21 mouse cellular contexts compared by ENCODE assay signal in the genomic region with DNA sequence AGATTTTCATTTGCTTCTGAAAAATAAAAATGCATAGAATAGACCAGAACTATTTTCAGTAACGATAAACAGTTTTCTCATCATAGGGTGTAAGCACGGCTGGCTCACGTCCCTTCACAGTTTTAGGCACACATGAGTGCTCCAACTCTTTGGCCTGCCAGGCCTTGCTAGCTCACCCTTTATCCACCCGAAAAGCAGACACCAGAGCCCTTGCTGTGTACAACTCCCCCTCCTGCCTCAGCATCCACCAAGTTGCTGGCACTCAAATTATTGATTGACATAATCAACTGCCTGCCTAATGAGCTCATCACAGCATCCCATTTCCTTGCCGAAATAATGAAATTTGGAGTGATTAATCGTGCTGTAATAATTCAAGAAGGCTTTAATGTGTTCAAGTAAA.
DNase-seq lines count a peak whose midpoint lies in the region; ATAC-seq and TF ChIP-seq lines count a peak whose summit lies in the region.
"Had no signal": no experiment of that assay in that cellular context is flagged by ENCODE, and none has a peak within 500 bp of the region (broad histone marks: within the 10 kb centered on the region; RNA-seq: fewer than 3 reads in every experiment).

No protein-coding gene starts in this region.

- peak; percentile 8 to 11 for DNase-seq in cerebellum, postnatal 10 days
- DNase-seq in cerebellum, adult 11 months = no peak
- DNase-seq in forebrain, postnatal 0 days = no peak
- no peak for DNase-seq in hindbrain, embryonic 10.5 days (ENCODE audit: low spot score)
- no peak for DNase-seq in lung, postnatal 10 days
- DNase-seq: adrenal gland, adult 2 months; adrenal gland, postnatal 14 days; cerebellum, postnatal 25 days; gastrocnemius, adult 2 months; gastrocnemius, postnatal 14 days; heart, adult 11 months had no signal

- WGBS in forebrain, embryonic 16.5 days = 50% methylated on average over 6 of the region's 6 CpGs
- WGBS in forebrain, postnatal 0 days = 45% methylated on average over 6 of the region's 6 CpGs
- WGBS in hindbrain, embryonic 16.5 days = 68% methylated on average over 6 of the region's 6 CpGs
- 84% methylated on average over 6 of the region's 6 CpGs for WGBS in hindbrain, embryonic 10.5 days

- H3K4me1 ChIP-seq in forebrain, embryonic 16.5 days (replicated peaks; ENCODE audit: control insufficient read depth, insufficient read depth, low read length) = peaks cover 4% of the 10 kb centered on the region; the same call in 1 of the 2 replicates
- H3K4me1 ChIP-seq in forebrain, postnatal 0 days (ENCODE audit: insufficient read depth) = no peaks in the 10 kb centered on the region
- no peaks in the 10 kb centered on the region; the same call in 1 of the 2 replicates for H3K4me1 ChIP-seq in hindbrain, embryonic 16.5 days (ENCODE audit: control insufficient read depth, insufficient read depth, low read depth, low read length)
- peaks cover 5% of the 10 kb centered on the region for H3K4me1 ChIP-seq in hindbrain, embryonic 10.5 days (replicated peaks)
- H3K4me1 ChIP-seq: embryonic facial prominence, embryonic 12.5 days; embryonic facial prominence, embryonic 15.5 days had no signal

- H3ac ChIP-seq in C2C12 (ENCODE audit: control insufficient read depth, insufficient read length, low read depth) = no peak overlapping the region

- 0 out of 2 replicates have a peak, but pooled peaks have one; percentile 3 for ATAC-seq in forebrain, embryonic 16.5 days
- ATAC-seq in forebrain, postnatal 0 days = no peak
- peak; percentile 48; the same call in 1 of the 2 replicates for ATAC-seq in hindbrain, embryonic 16.5 days
- ATAC-seq: intestine, postnatal 0 days had no signal

- H3K9ac ChIP-seq in forebrain, embryonic 16.5 days (replicated peaks; ENCODE audit: low read depth, low read length) = no peak overlapping the region
- no peak overlapping the region for H3K9ac ChIP-seq in forebrain, postnatal 0 days
- no peak overlapping the region for H3K9ac ChIP-seq in hindbrain, embryonic 16.5 days (ENCODE audit: low read depth, low read length)
- H3K9ac ChIP-seq: embryonic facial prominence, embryonic 12.5 days; embryonic facial prominence, embryonic 15.5 days; forebrain, embryonic 13.5 days had no signal

- TF ChIP-seq CTCF in forebrain, postnatal 0 days (IDR thresholded peaks at IDR 0.05; ENCODE audit: low read depth) = no peak
- no peak for TF ChIP-seq CTCF in C2C12 (IDR thresholded peaks at IDR 0.05; ENCODE audit: control insufficient read depth, insufficient read depth, insufficient read length)

- no peak overlapping the region for H3K4me3 ChIP-seq in forebrain, embryonic 16.5 days (replicated peaks; ENCODE audit: low read length)
- H3K4me3 ChIP-seq in forebrain, postnatal 0 days (ENCODE audit: low read depth, low read length) = no peak overlapping the region
- no peak overlapping the region for H3K4me3 ChIP-seq in hindbrain, embryonic 16.5 days (ENCODE audit: low read length)
- H3K4me3 ChIP-seq in hindbrain, embryonic 10.5 days = no peak overlapping the region
- H3K4me3 ChIP-seq in C2C12 (ENCODE audit: insufficient read depth, poor library complexity, severe bottlenecking) = no peak overlapping the region
- H3K4me3 ChIP-seq: embryonic facial prominence, embryonic 12.5 days; embryonic facial prominence, embryonic 15.5 days; forebrain, embryonic 13.5 days; gastrocnemius, adult 2 months had no signal

- no peak overlapping the region for H3K27ac ChIP-seq in forebrain, embryonic 16.5 days (ENCODE audit: low read length)
- no peak overlapping the region for H3K27ac ChIP-seq in forebrain, postnatal 0 days (ENCODE audit: low read depth, low read length)
- no peak overlapping the region for H3K27ac ChIP-seq in hindbrain, embryonic 16.5 days (ENCODE audit: low read depth, low read length)
- H3K27ac ChIP-seq in hindbrain, embryonic 10.5 days = no peak overlapping the region
- H3K27ac ChIP-seq: embryonic facial prominence, embryonic 12.5 days; embryonic facial prominence, embryonic 15.5 days; forebrain, embryonic 13.5 days; gastrocnemius, adult 2 months had no signal

- H3K9me3 ChIP-seq in forebrain, embryonic 16.5 days (ENCODE audit: control insufficient read depth, low read length) = no peaks in the 10 kb centered on the region
- H3K9me3 ChIP-seq in forebrain, postnatal 0 days (ENCODE audit: low read length) = no peaks in the 10 kb centered on the region
- H3K9me3 ChIP-seq in hindbrain, embryonic 16.5 days (ENCODE audit: control insufficient read depth, low read length) = no peaks in the 10 kb centered on the region
- no peaks in the 10 kb centered on the region for H3K9me3 ChIP-seq in hindbrain, embryonic 10.5 days
- H3K9me3 ChIP-seq: embryonic facial prominence, embryonic 12.5 days; embryonic facial prominence, embryonic 15.5 days; forebrain, embryonic 13.5 days had no signal

- no peaks in the 10 kb centered on the region for H3K79me3 ChIP-seq in C2C12 (ENCODE audit: low read depth)

- H3K79me2 ChIP-seq in C2C12 (ENCODE audit: control insufficient read depth, insufficient read depth) = no peaks in the 10 kb centered on the region

- no peak overlapping the region for H3K4me2 ChIP-seq in forebrain, embryonic 16.5 days (ENCODE audit: low read length)
- H3K4me2 ChIP-seq in forebrain, postnatal 0 days (ENCODE audit: low read depth) = no peak overlapping the region
- H3K4me2 ChIP-seq in hindbrain, embryonic 16.5 days (ENCODE audit: low read length) = no peak overlapping the region
- H3K4me2 ChIP-seq: embryonic facial prominence, embryonic 12.5 days; embryonic facial prominence, embryonic 15.5 days; forebrain, embryonic 13.5 days; heart, embryonic 11.5 days had no signal

- no peaks in the 10 kb centered on the region for H3K36me3 ChIP-seq in forebrain, embryonic 16.5 days (ENCODE audit: control insufficient read depth, insufficient read depth)
- H3K36me3 ChIP-seq in forebrain, postnatal 0 days (ENCODE audit: insufficient read depth) = no peaks in the 10 kb centered on the region
- H3K36me3 ChIP-seq in hindbrain, embryonic 16.5 days (ENCODE audit: control insufficient read depth, insufficient read depth, low read length) = no peaks in the 10 kb centered on the region
- no peaks in the 10 kb centered on the region for H3K36me3 ChIP-seq in hindbrain, embryonic 10.5 days
- H3K36me3 ChIP-seq in C2C12 (ENCODE audit: control insufficient read depth, insufficient read depth) = peaks cover 10% of the 10 kb centered on the region
- H3K36me3 ChIP-seq: embryonic facial prominence, embryonic 12.5 days; embryonic facial prominence, embryonic 15.5 days; G1E had no signal

- H3K27me3 ChIP-seq in forebrain, embryonic 16.5 days (replicated peaks; ENCODE audit: control insufficient read depth, insufficient read depth, low read length) = no peaks in the 10 kb centered on the region
- no peaks in the 10 kb centered on the region for H3K27me3 ChIP-seq in forebrain, postnatal 0 days (ENCODE audit: insufficient read depth, low read length)
- no peaks in the 10 kb centered on the region for H3K27me3 ChIP-seq in hindbrain, embryonic 16.5 days (replicated peaks; ENCODE audit: control insufficient read depth, insufficient read depth, low read length)
- no peaks in the 10 kb centered on the region for H3K27me3 ChIP-seq in hindbrain, embryonic 10.5 days (ENCODE audit: insufficient read depth, poor library complexity, severe bottlenecking)
- H3K27me3 ChIP-seq in C2C12 (ENCODE audit: control insufficient read depth, insufficient read depth, insufficient read length) = no peaks in the 10 kb centered on the region
- H3K27me3 ChIP-seq: CH12.LX; embryonic facial prominence, embryonic 12.5 days; embryonic facial prominence, embryonic 15.5 days; forebrain, embryonic 13.5 days had no signal

TF ChIP-seq in C2C12, 6 proteins besides CTCF, POLR2A, EP300 and RAD21:
- TF ChIP-seq MAX (IDR thresholded peaks at IDR 0.05) (no peak), USF1 (IDR thresholded peaks at IDR 0.05; ENCODE audit: low read depth) (no peak), MYOD1 (IDR thresholded peaks at IDR 0.05; ENCODE audit: control insufficient read depth, insufficient read length, low read depth) (peak; percentile 45), CEBPB (IDR thresholded peaks at IDR 0.05; ENCODE audit: low read depth) (no peak), MYOG (IDR thresholded peaks at IDR 0.05; ENCODE audit: control insufficient read depth, extremely low read depth, insufficient read length) (no peak), FOSL1 (IDR thresholded peaks at IDR 0.05; ENCODE audit: insufficient read depth, low read length, poor library complexity, severe bottlenecking) (no peak)

Comparison
In these comparisons a context has a peak if more than half of its experiments do, and no peak if none do; other contexts are left out.
1. DNase-seq: peak in cerebellum, postnatal 10 days (2 of 2); none in cerebellum, adult 11 months (single experiment), forebrain, postnatal 0 days (single experiment), hindbrain, embryonic 10.5 days (single experiment) and lung, postnatal 10 days (single experiment).